Mouse (Mus musculus): ENCODE data around the gene Rxra. TPM values are rescaled to one million over a fixed set of nuclear protein-coding genes. Genes with fewer than 3 reads are reported as not detected.

Rxra gene
- polyA plus RNA-seq, 1 experiment from 2014 or later, result 12.4 TPM

- H3K9ac ChIP-seq, result no peak overlapping the region
- H3K4me2 ChIP-seq, result no peak overlapping the region
- H3K27ac ChIP-seq, result no peak overlapping the region
- H3K27me3 ChIP-seq (replicated peaks), result no peaks in the 10 kb centered on the region
- no peaks in the 10 kb centered on the region for H3K9me3 ChIP-seq
- WGBS, result 93% methylated on average over 10 of the region's 10 CpGs
- peaks cover 49% of the 10 kb centered on the region for H3K4me1 ChIP-seq
- H3K36me3 ChIP-seq, result peaks cover 19% of the 10 kb centered on the region
- ATAC-seq (ENCODE audit: insufficient read depth, low FRiP score, low read depth), result no peak
- no peak overlapping the region for H3K4me3 ChIP-seq (replicated peaks)
Observed at GRCm38 (mm10) chr2:27761260-27761995, 85.2 kb downstream of the Rxra start.

- Histone ChIP-seq H3K4me3 (replicated peaks) (no peak overlapping the region), H3K27me3 (replicated peaks) (no peaks in the 10 kb centered on the region), H3K9me3 (no peaks in the 10 kb centered on the region), H3K4me2 (no peak overlapping the region), H3K27ac (no peak overlapping the region), H3K9ac (no peak overlapping the region), H3K36me3 (peaks cover 16% of the 10 kb centered on the region), H3K4me1 (peaks cover 49% of the 10 kb centered on the region)
- no peak for ATAC-seq (ENCODE audit: insufficient read depth, low FRiP score, low read depth)
- 90% methylated on average over 9 of the region's 9 CpGs for WGBS
Observed at GRCm38 (mm10) chr2:27761996-27762340, 85.7 kb downstream of the Rxra start.

- ATAC-seq (ENCODE audit: insufficient read depth, low FRiP score, low read depth), result no peak
- peaks cover 16% of the 10 kb centered on the region for H3K36me3 ChIP-seq
- no peak overlapping the region for H3K27ac ChIP-seq
- H3K4me2 ChIP-seq, result no peak overlapping the region
- no peak overlapping the region for H3K4me3 ChIP-seq (replicated peaks)
- peaks cover 45% of the 10 kb centered on the region for H3K4me1 ChIP-seq
- H3K9me3 ChIP-seq, result no peaks in the 10 kb centered on the region
- 62% methylated on average over 12 of the region's 12 CpGs for WGBS
- H3K27me3 ChIP-seq (replicated peaks), result no peaks in the 10 kb centered on the region
- no peak overlapping the region for H3K9ac ChIP-seq
Observed at GRCm38 (mm10) chr2:27762509-27762908, 86.3 kb downstream of the Rxra start.

- 69% methylated on average over 14 of the region's 14 CpGs for WGBS
- Histone ChIP-seq H3K4me3 (replicated peaks) (no peak overlapping the region), H3K4me1 (peaks cover 38% of the 10 kb centered on the region), H3K9ac (no peak overlapping the region), H3K9me3 (no peaks in the 10 kb centered on the region), H3K4me2 (no peak overlapping the region), H3K27me3 (replicated peaks) (no peaks in the 10 kb centered on the region), H3K36me3 (peaks cover 16% of the 10 kb centered on the region), H3K27ac (no peak overlapping the region)
- ATAC-seq (ENCODE audit: insufficient read depth, low FRiP score, low read depth), result no peak
Observed at GRCm38 (mm10) chr2:27762920-27763780, 86.9 kb downstream of the Rxra start.

- no peak overlapping the region for H3K4me2 ChIP-seq
- H3K9ac ChIP-seq, result no peak overlapping the region
- H3K27me3 ChIP-seq (replicated peaks), result no peaks in the 10 kb centered on the region
- H3K9me3 ChIP-seq, result no peaks in the 10 kb centered on the region
- ATAC-seq (ENCODE audit: insufficient read depth, low FRiP score, low read depth), result peak; percentile 19; the same call in 1 of the 2 replicates
- H3K4me3 ChIP-seq (replicated peaks), result no peak overlapping the region
- H3K36me3 ChIP-seq, result peaks cover 15% of the 10 kb centered on the region
- H3K27ac ChIP-seq, result no peak overlapping the region
- H3K4me1 ChIP-seq, result peaks cover 26% of the 10 kb centered on the region
- WGBS, result 24% methylated on average over 6 of the region's 6 CpGs
Observed at GRCm38 (mm10) chr2:27764256-27764936, 88.2 kb downstream of the Rxra start.

GRCm38 (mm10) chr2:27764937-27765319 is 88.7 kb downstream of the Rxra start:
- H3K9ac ChIP-seq, result no peak overlapping the region; the same call in 1 of the 2 replicates
- H3K9me3 ChIP-seq, result no peaks in the 10 kb centered on the region
- H3K27me3 ChIP-seq (replicated peaks), result no peaks in the 10 kb centered on the region
- peak; percentile 63; the same call in 1 of the 2 replicates for ATAC-seq (ENCODE audit: insufficient read depth, low FRiP score, low read depth)
- no peak overlapping the region for H3K4me3 ChIP-seq (replicated peaks)
- H3K4me1 ChIP-seq, result peaks cover 21% of the 10 kb centered on the region
- WGBS, result 27% methylated on average over 3 of the region's 3 CpGs
- no peak overlapping the region for H3K4me2 ChIP-seq
- peaks cover 9% of the 10 kb centered on the region for H3K36me3 ChIP-seq
- no peak overlapping the region for H3K27ac ChIP-seq

- no peaks in the 10 kb centered on the region for H3K27me3 ChIP-seq (replicated peaks)
- no peak overlapping the region for H3K27ac ChIP-seq
- H3K4me3 ChIP-seq (replicated peaks), result no peak overlapping the region
- H3K4me2 ChIP-seq, result no peak overlapping the region
- WGBS, result 32% methylated on average over 7 of the region's 7 CpGs
- ATAC-seq (ENCODE audit: insufficient read depth, low FRiP score, low read depth), result no peak
- no peaks in the 10 kb centered on the region for H3K9me3 ChIP-seq
- no peak overlapping the region for H3K9ac ChIP-seq
- H3K4me1 ChIP-seq, result peaks cover 23% of the 10 kb centered on the region
- no peaks in the 10 kb centered on the region for H3K36me3 ChIP-seq
Observed at GRCm38 (mm10) chr2:27767773-27768172, 91.5 kb downstream of the Rxra start.

GRCm38 (mm10) chr2:27769701-27770100 is 93.5 kb downstream of the Rxra start:
- WGBS, result 24% methylated on average over 5 of the region's 5 CpGs
- H3K4me2 ChIP-seq, result no peak overlapping the region
- H3K4me1 ChIP-seq, result peaks cover 25% of the 10 kb centered on the region
- no peak overlapping the region for H3K27ac ChIP-seq
- no peaks in the 10 kb centered on the region for H3K36me3 ChIP-seq
- H3K4me3 ChIP-seq (replicated peaks), result no peak overlapping the region
- H3K9ac ChIP-seq, result no peak overlapping the region
- ATAC-seq (ENCODE audit: insufficient read depth, low FRiP score, low read depth), result no peak
- no peaks in the 10 kb centered on the region for H3K27me3 ChIP-seq (replicated peaks)
- H3K9me3 ChIP-seq, result no peaks in the 10 kb centered on the region

GRCm38 (mm10) chr2:27770205-27770604 is 94.0 kb downstream of the Rxra start:
- no peak for ATAC-seq (ENCODE audit: insufficient read depth, low FRiP score, low read depth)
- Histone ChIP-seq H3K4me1 (peaks cover 24% of the 10 kb centered on the region), H3K4me2 (no peak overlapping the region), H3K27ac (no peak overlapping the region), H3K9me3 (no peaks in the 10 kb centered on the region), H3K4me3 (replicated peaks) (no peak overlapping the region), H3K9ac (no peak overlapping the region), H3K27me3 (replicated peaks) (no peaks in the 10 kb centered on the region), H3K36me3 (no peaks in the 10 kb centered on the region)
- WGBS, result 2% methylated on average over 4 of the region's 4 CpGs

GRCm38 (mm10) chr2:27771936-27772335 is 95.7 kb downstream of the Rxra start:
- Histone ChIP-seq H3K4me1 (peaks cover 32% of the 10 kb centered on the region), H3K9ac (no peak overlapping the region), H3K4me3 (replicated peaks) (no peak overlapping the region), H3K9me3 (no peaks in the 10 kb centered on the region), H3K4me2 (no peak overlapping the region), H3K27me3 (replicated peaks) (no peaks in the 10 kb centered on the region), H3K27ac (peak overlapping the region; percentile 95; the same call in 1 of the 2 replicates), H3K36me3 (no peaks in the 10 kb centered on the region)
- 18% methylated on average over 7 of the region's 7 CpGs for WGBS
- ATAC-seq (ENCODE audit: insufficient read depth, low FRiP score, low read depth), result 0 out of 2 replicates have a peak, but pooled peaks have one; percentile 2

GRCm38 (mm10) chr2:27772841-27773388 is 96.7 kb downstream of the Rxra start:
- Histone ChIP-seq H3K9ac (no peak overlapping the region), H3K4me3 (replicated peaks) (no peak overlapping the region), H3K27ac (peak overlapping the region; percentile 95), H3K27me3 (replicated peaks) (no peaks in the 10 kb centered on the region), H3K9me3 (no peaks in the 10 kb centered on the region), H3K36me3 (no peaks in the 10 kb centered on the region), H3K4me1 (peaks cover 32% of the 10 kb centered on the region), H3K4me2 (no peak overlapping the region)
- ATAC-seq (ENCODE audit: insufficient read depth, low FRiP score, low read depth), result no peak
- 52% methylated on average over 7 of the region's 7 CpGs for WGBS
